Mouse (Mus musculus): ENCODE measurements around the gene Kat5. TPM values are rescaled to one million over a fixed set of nuclear protein-coding genes. Genes with fewer than 3 reads are reported as not detected.

Gene Kat5
- total RNA-seq, 1 experiment from 2014 or later: 89.0 TPM

DNA sequence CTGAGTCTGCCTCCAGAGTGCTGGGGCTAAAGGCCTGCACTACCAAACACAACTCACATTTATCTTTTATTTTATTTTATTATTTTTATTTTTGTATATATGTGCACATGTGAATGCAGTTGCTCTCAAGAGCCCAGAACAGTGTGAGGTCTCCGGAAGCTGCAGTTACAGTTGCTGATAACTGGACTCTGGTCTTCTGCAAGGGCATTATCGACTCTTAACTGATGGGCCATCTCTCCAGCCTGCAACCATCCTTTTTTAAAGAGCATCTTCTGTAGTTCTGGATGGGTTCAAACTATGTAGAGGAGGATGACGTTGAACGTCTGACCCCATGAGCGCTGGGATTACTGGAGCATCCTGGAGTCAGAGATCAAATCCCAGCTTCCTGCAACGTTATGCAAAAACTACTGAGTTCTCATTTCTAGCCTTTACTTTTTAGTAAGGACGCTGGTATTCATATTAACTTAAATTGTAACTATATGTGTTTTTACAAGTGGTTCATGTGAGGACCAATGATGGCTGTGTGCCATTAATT is 26.1 kb upstream of the Kat5 start:
- ATAC-seq (ENCODE audit: extremely low read depth, insufficient number of reproducible peaks, low FRiP score, poor library complexity, severe bottlenecking): no peak

DNA sequence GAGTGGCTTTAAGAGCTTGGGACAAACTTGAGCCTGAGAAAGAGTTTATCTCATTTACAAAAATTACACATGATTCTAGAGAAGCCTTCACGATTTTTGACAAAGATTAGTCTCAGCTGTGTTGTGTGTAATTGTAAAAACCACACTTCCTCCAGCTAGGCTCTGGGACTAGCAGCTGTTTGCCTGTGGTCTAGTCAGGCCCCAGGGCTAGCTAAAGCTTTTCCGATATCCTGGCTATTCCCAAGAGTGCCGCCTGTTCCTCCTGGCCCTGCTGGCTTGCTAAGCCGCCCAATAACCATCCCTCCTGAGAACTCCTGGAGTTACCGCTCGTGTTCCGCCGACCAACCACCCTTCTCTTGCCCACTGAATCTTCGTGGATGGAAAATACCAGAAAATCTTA is 22.1 kb upstream of the Kat5 start:
- no peak for ATAC-seq (ENCODE audit: extremely low read depth, insufficient number of reproducible peaks, low FRiP score, poor library complexity, severe bottlenecking)

- ATAC-seq (ENCODE audit: extremely low read depth, insufficient number of reproducible peaks, low FRiP score, poor library complexity, severe bottlenecking): no peak
These were observed 19.9 kb upstream of the Kat5 start for GRCm38 (mm10) chr19:5629907-5630306.

DNA sequence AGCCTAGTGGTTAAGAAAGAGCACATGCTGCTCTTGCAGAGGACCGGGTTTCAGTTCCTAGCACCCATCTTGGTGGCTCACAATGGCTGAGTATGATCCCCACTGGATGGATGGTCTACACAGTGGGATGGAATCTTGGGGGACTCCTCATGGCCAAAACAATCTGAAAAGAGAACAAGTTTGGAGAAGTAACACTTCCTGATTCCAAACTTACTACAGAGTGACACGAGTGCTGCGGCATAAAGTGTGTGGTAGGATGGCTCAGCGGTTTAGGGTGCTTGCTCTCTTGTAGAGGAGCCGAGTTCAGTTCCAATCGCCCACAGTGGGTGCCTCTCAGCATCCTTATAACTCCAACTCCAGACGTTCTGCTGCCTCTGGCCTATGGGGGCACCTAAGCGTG is 15.3 kb upstream of the Kat5 start:
- ATAC-seq (ENCODE audit: extremely low read depth, insufficient number of reproducible peaks, low FRiP score, poor library complexity, severe bottlenecking): no peak

- no peak for ATAC-seq (ENCODE audit: extremely low read depth, insufficient number of reproducible peaks, low FRiP score, poor library complexity, severe bottlenecking)
These were observed 11.8 kb upstream of the Kat5 start for GRCm38 (mm10) chr19:5621884-5622283.

- no peak for ATAC-seq (ENCODE audit: extremely low read depth, insufficient number of reproducible peaks, low FRiP score, poor library complexity, severe bottlenecking)
These were observed 10.0 kb upstream of the Kat5 start for GRCm38 (mm10) chr19:5620007-5620406.

- ATAC-seq (ENCODE audit: extremely low read depth, insufficient number of reproducible peaks, low FRiP score, poor library complexity, severe bottlenecking): no peak
These were observed 4.9 kb upstream of the Kat5 start for GRCm38 (mm10) chr19:5614953-5615352.

DNA sequence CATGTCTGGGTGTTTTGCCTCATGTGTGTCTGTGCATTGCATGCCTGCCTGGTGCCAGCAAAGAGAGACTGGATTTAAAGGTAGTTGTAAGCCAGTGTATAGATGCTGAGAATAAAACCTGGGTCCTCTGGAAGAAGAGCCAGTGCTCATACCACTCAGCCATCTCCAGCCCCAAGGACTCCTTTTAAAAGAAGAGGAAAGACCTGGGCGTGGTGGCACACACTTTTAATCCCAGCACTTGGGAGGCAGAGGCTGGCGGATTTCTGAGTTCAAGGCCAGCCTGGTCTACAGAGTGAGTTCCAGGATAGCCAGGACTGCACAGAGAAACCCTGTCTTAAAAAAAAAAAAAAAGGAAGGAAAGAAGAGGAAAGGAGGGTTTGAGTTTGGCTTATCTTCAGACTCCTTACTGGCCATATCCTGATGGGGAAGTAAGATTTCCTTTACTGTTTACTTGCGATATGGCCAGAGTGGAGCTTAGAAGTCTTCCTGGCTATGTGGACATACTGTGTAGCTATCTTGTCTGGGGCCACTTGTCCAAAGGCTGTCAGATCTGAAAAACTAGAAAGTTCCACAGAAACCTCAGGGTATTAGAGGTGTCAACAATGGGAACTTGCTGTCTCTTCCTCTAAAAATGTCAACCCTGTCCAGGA is 2.9 kb upstream of the Kat5 start:
- ATAC-seq (ENCODE audit: extremely low read depth, insufficient number of reproducible peaks, low FRiP score, poor library complexity, severe bottlenecking): no peak

GRCm38 (mm10) chr19:5611973-5612372 is 1.9 kb upstream of the Kat5 start:
- ATAC-seq (ENCODE audit: extremely low read depth, insufficient number of reproducible peaks, low FRiP score, poor library complexity, severe bottlenecking): no peak

DNA sequence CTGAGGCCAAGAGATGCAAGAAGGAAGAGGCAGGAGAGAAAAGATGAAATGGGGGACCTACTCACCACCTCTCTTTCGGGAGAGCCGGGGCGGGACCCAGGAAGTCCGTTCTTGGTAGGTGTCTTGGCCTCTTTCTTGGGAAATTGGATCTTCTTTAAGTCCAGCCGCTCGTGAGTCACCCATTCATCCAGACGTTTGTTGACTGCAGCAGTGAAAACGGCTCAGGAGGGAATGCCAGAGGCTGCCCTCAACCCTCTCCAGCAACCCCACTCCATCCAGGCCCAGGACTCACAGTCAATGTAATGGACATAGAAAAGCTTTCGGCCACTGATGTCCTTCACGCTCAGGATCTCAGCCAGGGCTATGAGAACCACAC is 878 bp downstream of the Kat5 start:
- ATAC-seq (ENCODE audit: extremely low read depth, insufficient number of reproducible peaks, low FRiP score, poor library complexity, severe bottlenecking): no peak

GRCm38 (mm10) chr19:5608707-5609106 is 1.3 kb downstream of the Kat5 start:
- no peak for ATAC-seq (ENCODE audit: extremely low read depth, insufficient number of reproducible peaks, low FRiP score, poor library complexity, severe bottlenecking)

DNA sequence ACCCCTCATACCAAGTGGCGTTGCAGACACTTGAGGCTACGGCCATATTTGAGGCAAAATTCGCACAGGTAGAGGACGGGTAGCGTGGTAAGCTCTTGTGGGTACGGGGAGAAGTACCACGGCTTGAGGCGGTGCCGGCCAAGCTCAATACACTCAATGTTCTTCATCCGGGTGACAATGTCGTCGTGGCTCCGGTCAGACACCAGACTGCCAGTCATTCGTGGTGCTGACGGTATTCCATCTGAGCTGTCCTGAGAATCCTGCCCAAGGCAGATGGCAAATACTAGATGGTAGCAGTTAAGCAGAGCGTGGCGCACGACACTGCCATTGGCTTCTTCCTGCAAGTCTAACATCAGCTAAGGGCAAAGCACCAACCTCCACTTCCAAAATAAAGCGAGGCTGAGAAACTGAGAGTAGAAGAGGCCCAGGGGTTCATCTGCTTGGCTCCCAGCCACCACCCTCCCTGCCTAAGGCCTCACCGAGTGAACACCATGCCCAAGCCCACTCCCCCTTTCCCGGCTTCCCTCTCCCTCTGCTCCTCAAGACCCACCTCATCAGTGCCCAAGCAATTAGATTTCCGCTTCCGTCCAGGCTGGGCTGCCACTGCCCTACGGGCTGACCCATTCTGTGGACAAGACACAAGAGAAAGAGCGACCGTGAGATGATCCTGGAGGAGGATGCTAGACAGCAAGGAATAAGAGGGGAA is 2.2 kb downstream of the Kat5 start:
- ATAC-seq (ENCODE audit: extremely low read depth, insufficient number of reproducible peaks, low FRiP score, poor library complexity, severe bottlenecking): no peak

- no peak for ATAC-seq (ENCODE audit: extremely low read depth, insufficient number of reproducible peaks, low FRiP score, poor library complexity, severe bottlenecking)
These were observed 3.8 kb downstream of the Kat5 start for GRCm38 (mm10) chr19:5606196-5606595.

GRCm38 (mm10) chr19:5605126-5605525 is 4.9 kb downstream of the Kat5 start:
- no peak for ATAC-seq (ENCODE audit: extremely low read depth, insufficient number of reproducible peaks, low FRiP score, poor library complexity, severe bottlenecking)

DNA sequence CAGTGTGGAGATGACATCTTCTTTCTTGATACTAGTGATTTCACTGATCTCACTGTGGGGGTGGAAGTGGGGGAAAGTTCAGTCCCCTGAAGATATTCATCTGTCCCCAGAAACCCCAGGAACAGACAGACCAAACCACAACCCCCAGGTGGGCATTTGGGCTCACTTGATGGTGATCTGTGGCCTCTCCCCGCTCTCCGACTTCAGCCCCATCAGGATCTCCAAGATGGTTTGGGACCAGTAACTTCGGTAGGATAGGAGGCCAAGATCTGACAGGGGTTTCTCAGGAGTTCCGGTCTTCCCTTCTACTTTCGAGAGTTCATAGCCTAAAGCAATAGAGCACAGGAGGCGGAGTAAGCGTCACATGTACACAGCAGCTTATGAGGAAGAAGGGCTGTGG is 6.4 kb downstream of the Kat5 start:
- ATAC-seq (ENCODE audit: extremely low read depth, insufficient number of reproducible peaks, low FRiP score, poor library complexity, severe bottlenecking): no peak

- peak; percentile 91 for ATAC-seq (ENCODE audit: extremely low read depth, insufficient number of reproducible peaks, low FRiP score, poor library complexity, severe bottlenecking)
These were observed 8.1 kb downstream of the Kat5 start, which contains the start of gene Rnaseh2c for GRCm38 (mm10) chr19:5601752-5602541. Rnaseh2c (plus strand) TSS chr19:5601873.

GRCm38 (mm10) chr19:5599224-5599623 is 10.8 kb downstream of the Kat5 start:
- ATAC-seq (ENCODE audit: extremely low read depth, insufficient number of reproducible peaks, low FRiP score, poor library complexity, severe bottlenecking): no peak

DNA sequence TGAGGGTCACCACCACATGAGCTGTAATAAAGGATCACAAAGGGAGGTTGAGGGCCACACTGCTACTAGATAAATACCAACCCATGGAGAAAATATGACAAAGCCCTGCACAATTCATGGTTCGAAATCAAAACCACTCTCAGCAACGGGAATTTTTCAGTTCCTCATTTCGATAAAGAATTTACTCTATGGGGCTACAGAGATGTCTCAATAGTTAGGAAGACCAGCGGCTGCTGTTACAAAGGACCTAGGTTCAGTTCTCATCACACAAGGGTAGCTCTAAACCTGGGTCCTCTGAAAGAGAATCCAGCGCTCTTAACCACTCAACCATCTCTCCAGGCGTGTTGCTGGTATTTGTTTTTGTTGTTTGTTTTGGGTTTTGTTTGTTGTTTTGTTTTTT is 18.1 kb downstream of the Kat5 start:
- no peak for ATAC-seq (ENCODE audit: extremely low read depth, insufficient number of reproducible peaks, low FRiP score, poor library complexity, severe bottlenecking)

DNA sequence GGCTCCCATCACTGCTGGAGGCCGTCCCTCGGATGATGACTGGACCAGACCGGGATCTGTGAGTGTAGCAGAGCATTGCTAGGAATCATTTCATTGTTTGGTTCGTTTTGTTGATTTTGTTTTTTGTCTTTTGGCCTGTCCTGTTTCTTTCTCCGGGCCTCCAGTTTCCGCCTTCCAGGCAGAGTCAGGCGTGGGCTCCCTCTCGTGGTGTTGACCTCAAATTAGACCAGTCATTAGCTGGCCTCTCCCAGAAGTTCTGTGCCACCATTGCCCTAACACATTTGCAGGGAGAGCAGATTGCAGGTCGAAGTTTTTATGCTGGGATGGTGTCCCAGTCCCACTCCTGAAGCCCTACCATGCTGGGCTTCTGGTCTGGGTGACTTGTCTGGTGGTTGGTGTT is 20.9 kb downstream of the Kat5 start:
- no peak for ATAC-seq (ENCODE audit: extremely low read depth, insufficient number of reproducible peaks, low FRiP score, poor library complexity, severe bottlenecking)

DNA sequence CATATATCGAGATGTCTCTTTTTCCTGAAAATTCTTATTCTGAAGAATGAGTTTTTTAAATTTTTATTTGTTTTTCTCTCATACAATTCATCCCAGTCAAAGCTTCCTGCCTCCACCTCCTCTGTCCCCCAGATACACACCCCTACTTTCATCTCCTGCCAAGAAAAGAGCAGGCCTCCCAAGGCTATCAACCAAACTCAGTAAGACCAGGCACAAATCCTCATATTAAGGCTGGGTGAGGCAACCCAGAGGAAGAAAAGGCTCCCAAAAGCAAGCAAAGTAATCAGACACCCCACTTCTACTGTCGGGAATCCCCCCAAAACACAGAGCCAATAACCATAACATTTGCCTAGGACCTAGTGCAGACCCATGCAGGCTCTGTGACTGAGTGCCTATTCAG is 28.0 kb downstream of the Kat5 start:
- ATAC-seq (ENCODE audit: extremely low read depth, insufficient number of reproducible peaks, low FRiP score, poor library complexity, severe bottlenecking): no peak

Data from neutrophil, adult 5-6 weeks (primary cell).